Mouse (Mus musculus): ENCODE measurements at regions not wholly inside any gene's neighbourhood (a gene's known extent, or its start where the extent isn't known, plus 50 kb on each side); places are given as distances from the start of the nearest gene placed in this dataset.

DNA sequence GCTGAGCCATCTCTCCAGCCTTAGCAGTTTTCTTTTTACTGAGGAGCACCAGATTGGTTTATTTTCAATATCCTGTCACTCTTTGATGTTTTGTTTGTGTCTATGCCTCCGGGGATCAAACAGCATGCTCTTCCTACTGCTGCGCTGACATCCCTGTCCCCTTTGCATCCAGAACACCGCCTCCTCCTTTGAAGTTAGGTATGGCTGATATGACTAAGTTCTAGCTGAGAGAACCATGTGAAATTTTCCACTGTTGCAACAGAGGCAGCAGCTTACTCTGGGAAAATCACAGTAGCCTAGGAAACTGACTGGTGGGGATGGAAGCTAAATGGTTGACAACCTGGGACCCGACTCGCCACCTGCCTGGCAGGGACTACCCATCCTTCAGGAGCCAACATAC is 76.1 kb upstream of the Acsl1 start:
- TF ChIP-seq EP300 (optimal IDR thresholded peaks at IDR 0.05) (no peak), CTCF (IDR thresholded peaks at IDR 0.05; ENCODE audit: low read depth) (no peak)

Data from stomach, postnatal 0 days (tissue).